Mouse (Mus musculus) CH12.LX (cell line): Measurements from ENCODE around the gene Ptges3.

Source experiments
- CTCF ChIP-seq, 2 experiments: IDR thresholded peaks in 1 of 2; conservative IDR thresholded peaks in 1 of 2; 2 replicates each; pipeline ENCODE4 v1.5.1; 2011 to 2012; ENCODE audit warnings: low read depth in 2 of 2, low read length in 2 of 2, improper control_type of control experiment in 1 of 2, inconsistent platforms in 1 of 2, mild to moderate bottlenecking in 1 of 2, moderate library complexity in 1 of 2
- EP300 ChIP-seq: IDR thresholded peaks from 2 replicates; pipeline ENCODE4 v1.6.1; 2011; ENCODE audit warnings: low read length, improper control_type of control experiment
- HCFC1 ChIP-seq: IDR thresholded peaks from 2 replicates; pipeline ENCODE4 v1.6.1; 2012; ENCODE audit warnings: low read depth, mild to moderate bottlenecking, inconsistent platforms, low read length, improper control_type of control experiment
- JUND ChIP-seq: conservative IDR thresholded peaks from 2 replicates; pipeline ENCODE4 v1.6.1; 2011; ENCODE audit warnings: low read depth, low read length, improper control_type of control experiment
- MAX ChIP-seq: IDR thresholded peaks from 2 replicates; pipeline ENCODE4 v1.6.1; 2011; ENCODE audit warnings: low read length, improper control_type of control experiment
- MYC ChIP-seq: IDR thresholded peaks from 2 replicates; pipeline ENCODE4 v1.6.1; 2011; ENCODE audit warnings: low read depth, mild to moderate bottlenecking, improper control_type of control experiment, low read length
- POLR2A ChIP-seq: IDR thresholded peaks from 2 replicates; pipeline ENCODE4 v1.6.1; 2011; ENCODE audit warnings: low read depth, mild to moderate bottlenecking, improper control_type of control experiment, low read length
- RCOR1 ChIP-seq: conservative IDR thresholded peaks from 2 replicates; pipeline ENCODE4 v1.6.1; 2012; ENCODE audit warnings: low read depth, mild to moderate bottlenecking, inconsistent platforms, low read length, improper control_type of control experiment
- SIN3A ChIP-seq: IDR thresholded peaks from 2 replicates; pipeline ENCODE4 v1.6.1; 2012; ENCODE audit warnings: low read length, improper control_type of control experiment, inconsistent platforms

- TF ChIP-seq MAX, result no peak
- TF ChIP-seq RCOR1, result no peak
- peak in 1 of 2 experiments; percentile 7; a peak in 1 of 4 replicates for TF ChIP-seq CTCF (conservative IDR thresholded peaks at IDR 0.05 in 1 of 2, IDR thresholded peaks at IDR 0.05 in 1 of 2; ENCODE audit: low read depth in 2 of 2, low read length in 2 of 2)
- TF ChIP-seq MYC, result no peak
- no peak for TF ChIP-seq POLR2A
- TF ChIP-seq HCFC1, result no peak
- TF ChIP-seq JUND, result no peak
- TF ChIP-seq EP300, result no peak
- TF ChIP-seq SIN3A, result no peak
These were observed 7.3 kb downstream of the Ptges3 start for GRCm38 (mm10) chr10:128066072-128066471.
